Mouse (Mus musculus) CH12.LX (cell line): ENCODE measurements around the gene Iqcf3.

Experiments used
- CTCF ChIP-seq, 2 experiments: IDR thresholded peaks in 1 of 2; conservative IDR thresholded peaks in 1 of 2; 2 replicates each; pipeline ENCODE4 v1.5.1; 2011 to 2012; ENCODE audit warnings: low read depth in 2 of 2, low read length in 2 of 2, improper control_type of control experiment in 1 of 2, inconsistent platforms in 1 of 2, mild to moderate bottlenecking in 1 of 2, moderate library complexity in 1 of 2
- EP300 ChIP-seq: IDR thresholded peaks from 2 replicates; pipeline ENCODE4 v1.6.1; 2011; ENCODE audit warnings: low read length, improper control_type of control experiment
- MAFK ChIP-seq: IDR thresholded peaks from 2 replicates; pipeline ENCODE4 v1.6.1; 2011; ENCODE audit warnings: low read length, improper control_type of control experiment; ENCODE audit not compliant: insufficient replicate concordance
- MEF2A ChIP-seq: IDR thresholded peaks from 2 replicates; pipeline ENCODE4 v1.6.1; 2014; ENCODE audit warnings: low read depth, mild to moderate bottlenecking, inconsistent platforms, low read length, improper control_type of control experiment, borderline replicate concordance
- NELFE ChIP-seq: IDR thresholded peaks from 2 replicates; pipeline ENCODE4 v1.6.1; 2011; ENCODE audit warnings: low read depth, low read length, improper control_type of control experiment
- POLR2A ChIP-seq: IDR thresholded peaks from 2 replicates; pipeline ENCODE4 v1.6.1; 2011; ENCODE audit warnings: low read depth, mild to moderate bottlenecking, improper control_type of control experiment, low read length
- POLR2AphosphoS2 ChIP-seq: IDR thresholded peaks from 2 replicates; pipeline ENCODE4 v1.6.1; 2011; ENCODE audit warnings: low read depth, low read length, improper control_type of control experiment
- RCOR1 ChIP-seq: conservative IDR thresholded peaks from 2 replicates; pipeline ENCODE4 v1.6.1; 2012; ENCODE audit warnings: low read depth, mild to moderate bottlenecking, inconsistent platforms, low read length, improper control_type of control experiment
- USF2 ChIP-seq: conservative IDR thresholded peaks from 2 replicates; pipeline ENCODE4 v1.6.1; 2011; ENCODE audit warnings: low read depth, low read length, improper control_type of control experiment
- ZC3H11A ChIP-seq: IDR thresholded peaks from 2 replicates; pipeline ENCODE4 v1.6.1; 2012; ENCODE audit warnings: low read depth, mild to moderate bottlenecking, inconsistent platforms, low read length, improper control_type of control experiment
- ZNF384 ChIP-seq: IDR thresholded peaks from 2 replicates; pipeline ENCODE4 v1.6.1; 2012; ENCODE audit warnings: low read depth, low read length, improper control_type of control experiment, inconsistent platforms

DNA sequence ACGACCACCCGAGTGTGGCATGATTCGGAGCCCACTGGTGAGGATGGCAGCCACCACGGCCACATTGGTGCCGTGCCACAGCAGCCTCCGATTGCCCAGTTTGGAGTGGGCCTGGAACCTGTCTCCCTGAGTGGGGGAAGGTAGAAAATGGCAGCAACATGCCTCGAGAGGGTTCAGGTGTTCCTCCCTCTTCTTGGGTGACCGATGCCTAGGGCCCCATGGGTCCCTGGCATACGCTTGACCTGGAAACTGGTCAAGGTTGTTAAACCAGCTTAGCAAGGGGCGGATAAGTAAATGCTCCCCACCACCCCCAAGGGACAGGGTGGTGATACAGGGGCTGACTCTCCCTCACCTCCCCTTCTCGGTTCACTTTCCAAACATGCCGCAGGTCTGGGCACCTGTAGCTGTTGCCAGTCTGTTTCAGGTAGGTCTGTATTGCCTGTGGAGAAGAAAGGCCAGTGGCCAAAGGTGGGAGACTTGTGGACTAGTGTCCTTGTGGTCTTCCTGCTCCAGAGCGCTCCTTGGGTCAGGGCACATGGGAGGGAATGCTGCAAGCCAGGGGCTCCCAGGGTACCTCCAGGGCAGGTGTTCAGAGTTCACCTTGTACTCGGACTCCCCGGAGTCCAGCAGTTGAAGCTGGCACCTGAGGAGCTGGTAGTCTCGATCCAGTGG is 88.2 kb downstream of the Iqcf3 start:
- TF ChIP-seq USF2 (no peak), RCOR1 (no peak), MEF2A (no peak), EP300 (no peak), CTCF (conservative IDR thresholded peaks at IDR 0.05 in 1 of 2, IDR thresholded peaks at IDR 0.05 in 1 of 2; ENCODE audit: low read depth in 2 of 2, low read length in 2 of 2) (no peak), ZNF384 (no peak), MAFK (no peak), ZC3H11A (no peak), NELFE (no peak), POLR2A (no peak), POLR2AphosphoS2 (no peak)
